Mouse (Mus musculus) liver (tissue): ENCODE measurements at regions not wholly inside any gene's neighbourhood (a gene's known extent, or its start where the extent isn't known, plus 50 kb on each side); places are given as distances from the start of the nearest gene placed in this dataset.

Experiments
- DNase-seq: peaks from one replicate; pipeline ENCODE4 v3.0.0-alpha.2; 2020; ENCODE audit warnings: mixed read lengths

GRCm38 (mm10) chr10:126734661-126735060, 166.5 kb downstream of the Atp23 start:
- DNase-seq = peak; percentile 7

- no peak for DNase-seq
Observed at GRCm38 (mm10) chr10:126727840-126728239, 173.3 kb downstream of the Atp23 start.

- no peak for DNase-seq
Observed at GRCm38 (mm10) chr10:126717961-126718360, 183.2 kb downstream of the Atp23 start.

- no peak for DNase-seq
Observed at GRCm38 (mm10) chr10:126711758-126712157, 189.4 kb downstream of the Atp23 start.

GRCm38 (mm10) chr10:126709219-126709917, 191.8 kb downstream of the Atp23 start:
- no peak for DNase-seq

- DNase-seq = no peak
Observed at GRCm38 (mm10) chr10:126708730-126709129, 192.4 kb downstream of the Atp23 start.

GRCm38 (mm10) chr10:126708215-126708614, 192.9 kb downstream of the Atp23 start:
- no peak for DNase-seq

GRCm38 (mm10) chr10:126697086-126697485, 204.1 kb downstream of the Atp23 start:
- no peak for DNase-seq

GRCm38 (mm10) chr10:126690914-126691673, 210.1 kb downstream of the Atp23 start:
- DNase-seq = peak; percentile 9

GRCm38 (mm10) chr10:126680275-126681184, 220.6 kb downstream of the Atp23 start:
- no peak for DNase-seq

GRCm38 (mm10) chr10:126679224-126680120, 221.7 kb downstream of the Atp23 start:
- no peak for DNase-seq

GRCm38 (mm10) chr10:126673437-126673836, 227.7 kb downstream of the Atp23 start:
- DNase-seq = no peak

GRCm38 (mm10) chr10:126664408-126665083, 236.6 kb downstream of the Atp23 start:
- DNase-seq = no peak

- no peak for DNase-seq
Observed at GRCm38 (mm10) chr10:126663461-126664013, 237.6 kb downstream of the Atp23 start.

GRCm38 (mm10) chr10:126662765-126663164, 238.4 kb downstream of the Atp23 start:
- no peak for DNase-seq

- DNase-seq = no peak
Observed at GRCm38 (mm10) chr10:126661095-126661615, 240.0 kb downstream of the Atp23 start.

- no peak for DNase-seq
Observed at GRCm38 (mm10) chr10:126660024-126660423, 241.1 kb downstream of the Atp23 start.

- DNase-seq = no peak
Observed at GRCm38 (mm10) chr10:126652693-126653092, 248.5 kb downstream of the Atp23 start.

GRCm38 (mm10) chr10:126646587-126646986, 254.6 kb downstream of the Atp23 start:
- no peak for DNase-seq

- no peak for DNase-seq
Observed at GRCm38 (mm10) chr10:126641792-126642289, 259.3 kb downstream of the Atp23 start.

GRCm38 (mm10) chr10:126634731-126635130, 266.4 kb downstream of the Atp23 start:
- no peak for DNase-seq
